Mouse (Mus musculus) macrophage (primary cell): ENCODE data around the gene Tfe3. TPM values are rescaled to one million over a fixed set of nuclear protein-coding genes. Genes with fewer than 3 reads are reported as not detected.

ENCODE experiments used
- H3K27ac ChIP-seq: fragments of 350-480 bp; formaldehyde crosslinking; 2 replicates; pipeline ENCODE4 v1.9.0; 2021
- H3K36me3 ChIP-seq: fragments of 350-480 bp; formaldehyde crosslinking; 2 replicates; pipeline ENCODE4 v1.9.0; 2021; ENCODE audit errors: inconsistent target
- H3K4me3 ChIP-seq: fragments of 350-480 bp; formaldehyde crosslinking; 2 replicates; pipeline ENCODE4 v1.9.0; 2021; ENCODE audit errors: inconsistent target
- H3K79me2 ChIP-seq: fragments of 350-480 bp; formaldehyde crosslinking; 2 replicates; pipeline ENCODE4 v1.9.0; 2021; ENCODE audit errors: inconsistent target
- WGBS: methylation state at CpG from one replicate; pipeline ENCODE4 v1.1.7; 2026; ENCODE audit warnings: inconsistent platforms; ENCODE audit not compliant: missing documents; 5-methylcytosine and 5-hydroxymethylcytosine counted together
- polyA plus RNA-seq: library from polyadenylated mRNA; stranded (reverse); fragments of 250-400 nt; gene quantifications from 3 replicates; pipeline ENCODE4 v1.2.4, GENCODE M21; 2018; ENCODE audit warnings: inconsistent platforms

Tfe3 gene
- polyA plus RNA-seq, 1 experiment from 2014 or later: 140 TPM

GRCm38 (mm10) chrX:7821865-7822779 is 59.8 kb downstream of the Tfe3 start, which contains the start of gene Kcnd1:
Gene Kcnd1, plus strand, starts transcription at chrX:7822289.
- Histone ChIP-seq H3K4me3 (no peak within 1 kb of the TSS), H3K27ac (no peak within 1 kb of the TSS), H3K36me3 (no peaks in the 10 kb centered on the region), H3K79me2 (no peaks in the 10 kb centered on the region)
- WGBS: 21% methylated on average over 22 of the region's 24 CpGs

Other genes starting within 250 kb of the Tfe3 start
- 0.04 TPM in 1 of 3 replicates, not detected in the others for gene Foxp3, start 188.9 kb upstream of the Tfe3 start, polyA plus RNA-seq
- 1.1 to 2.8 TPM (median 1.4 TPM) in 3 replicates for gene Ppp1r3f, start 188.3 kb upstream of the Tfe3 start, polyA plus RNA-seq
- gene Ccdc22, start 157.0 kb upstream of the Tfe3 start, polyA plus RNA-seq: 18.2 to 30.9 TPM (median 28.2 TPM) in 3 replicates
- gene Cacna1f, start 155.5 kb upstream of the Tfe3 start, polyA plus RNA-seq: 0.09 to 0.16 TPM (median 0.15 TPM) in 3 replicates
- gene Syp, start 124.1 kb upstream of the Tfe3 start, polyA plus RNA-seq: 0.78 to 1.6 TPM (median 1.4 TPM) in 3 replicates
- gene Prickle3, start 105.3 kb upstream of the Tfe3 start, polyA plus RNA-seq: 3.0 to 3.4 TPM (median 3.2 TPM) in 3 replicates
- 83.8 to 185 TPM (median 133 TPM) in 3 replicates for gene Plp2, start 91.2 kb upstream of the Tfe3 start, polyA plus RNA-seq
- gene Magix, start 81.3 kb upstream of the Tfe3 start, polyA plus RNA-seq: 0.14 TPM in 1 of 3 replicates, not detected in the others
- gene Gpkow, start 65.4 kb upstream of the Tfe3 start, polyA plus RNA-seq: 27.4 to 38.3 TPM (median 28.0 TPM) in 3 replicates
- 9.5 to 25.3 TPM (median 21.1 TPM) in 3 replicates for gene Wdr45, start 48.2 kb upstream of the Tfe3 start, polyA plus RNA-seq
- not detected in 3 replicates for gene Gm45208, start 40.3 kb upstream of the Tfe3 start, polyA plus RNA-seq
- 7.2 to 12.3 TPM (median 7.3 TPM) in 3 replicates for gene Praf2, start 34.1 kb upstream of the Tfe3 start, polyA plus RNA-seq
- gene Ccdc120, start 11.7 kb upstream of the Tfe3 start, polyA plus RNA-seq: 0.39 to 1.6 TPM (median 1.6 TPM) in 3 replicates
- 44.1 to 48.5 TPM (median 47.1 TPM) in 3 replicates for gene Gripap1, start 27.2 kb downstream of the Tfe3 start, polyA plus RNA-seq
- 0.03 to 0.06 TPM (median 0.04 TPM) in 3 replicates for gene Kcnd1, start 59.7 kb downstream of the Tfe3 start, polyA plus RNA-seq
- 38.8 to 69.0 TPM (median 61.3 TPM) in 3 replicates for gene Otud5, start 78.8 kb downstream of the Tfe3 start, polyA plus RNA-seq
- gene Pim2, start 115.7 kb downstream of the Tfe3 start, polyA plus RNA-seq: 1.5 to 2.0 TPM (median 1.6 TPM) in 3 replicates
- gene Slc35a2, start 121.5 kb downstream of the Tfe3 start, polyA plus RNA-seq: 10.3 to 26.7 TPM (median 19.8 TPM) in 3 replicates
- 46.6 to 136 TPM (median 62.4 TPM) in 3 replicates for gene Pqbp1, start 136.7 kb downstream of the Tfe3 start, polyA plus RNA-seq
- gene Timm17b, start 136.8 kb downstream of the Tfe3 start, polyA plus RNA-seq: 7.5 to 12.2 TPM (median 10.3 TPM) in 3 replicates
- not detected in 3 replicates for gene Gm10491, start 145.3 kb downstream of the Tfe3 start, polyA plus RNA-seq
- gene Gm10490, start 147.0 kb downstream of the Tfe3 start, polyA plus RNA-seq: not detected in 3 replicates
- gene Pcsk1n, start 157.3 kb downstream of the Tfe3 start, polyA plus RNA-seq: not detected in 3 replicates
- gene Eras, start 166.0 kb downstream of the Tfe3 start, polyA plus RNA-seq: not detected in 3 replicates
- gene Hdac6, start 185.3 kb downstream of the Tfe3 start, polyA plus RNA-seq: 6.9 to 9.1 TPM (median 7.1 TPM) in 3 replicates
- 0.14 TPM in 1 of 3 replicates, not detected in the others for gene Gata1, start 215.5 kb downstream of the Tfe3 start, polyA plus RNA-seq